In genomic region chr19:26748676-26749075, GRCm38 (mm10) we compare ENCODE assay signal across 8 mouse cellular contexts.
DNase-seq lines count a peak whose midpoint lies in the region; ATAC-seq lines count a peak whose summit lies in the region.

No protein-coding gene starts in this region.

- 0% methylated on average over 6 of the region's 6 CpGs for WGBS in kidney, embryonic 16.5 days

- H3K36me3 ChIP-seq in kidney, embryonic 16.5 days (ENCODE audit: insufficient read depth, low read length): peaks cover 3% of the 10 kb centered on the region; the same call in 1 of the 2 replicates

- no peaks in the 10 kb centered on the region for H3K9me3 ChIP-seq in kidney, embryonic 16.5 days (ENCODE audit: low read length)

- H3K4me3 ChIP-seq in kidney, embryonic 16.5 days (ENCODE audit: low read length): peak overlapping the region; percentile 67

- peak overlapping the region; percentile 81 for H3K9ac ChIP-seq in kidney, embryonic 16.5 days (replicated peaks; ENCODE audit: low read length)

- peak overlapping the region; percentile 100 for H3K27ac ChIP-seq in kidney, embryonic 16.5 days (ENCODE audit: low read length)

- H3K4me1 ChIP-seq in kidney, embryonic 16.5 days (ENCODE audit: insufficient read depth, low read length): peaks cover 27% of the 10 kb centered on the region

- no peak for DNase-seq in kidney, postnatal 36 days
- peak; percentile 61 for DNase-seq in embryo, embryonic 10.5 days (ENCODE audit: low spot score)
- peak; percentile 62 for DNase-seq in induced T-regulatory cell, adult 2 months (ENCODE audit: low read depth)
- peak; percentile 40 for DNase-seq in naive thymus-derived CD4-positive, alpha-beta T cell, adult 2 months (ENCODE audit: low read depth)
- DNase-seq in gastrocnemius, adult 18-20 months (ENCODE audit: low spot score): no peak
- no peak for DNase-seq in layer of hippocampus, adult 9-10 months (ENCODE audit: low spot score)
- DNase-seq in thymus, postnatal 10 days (ENCODE audit: low spot score in 2 of 2): no peak

- no peak for ATAC-seq in kidney, embryonic 16.5 days (ENCODE audit: low FRiP score, low TSS enrichment)

- H3K27me3 ChIP-seq in kidney, embryonic 16.5 days (ENCODE audit: insufficient read depth, low read length): no peaks in the 10 kb centered on the region

- H3K4me2 ChIP-seq in kidney, embryonic 16.5 days (replicated peaks; ENCODE audit: low read depth, low read length): peak overlapping the region; percentile 79

Comparison
In these comparisons a context has a peak if more than half of its experiments do, and no peak if none do; other contexts are left out.
1. DNase-seq: peak in embryo, embryonic 10.5 days (single experiment), induced T-regulatory cell, adult 2 months (single experiment) and naive thymus-derived CD4-positive, alpha-beta T cell, adult 2 months (single experiment); none in kidney, postnatal 36 days (0 of 2), gastrocnemius, adult 18-20 months (single experiment), layer of hippocampus, adult 9-10 months (single experiment) and thymus, postnatal 10 days (0 of 2).